Mouse (Mus musculus) embryo, embryonic 9.5 days (tissue): ENCODE results near the gene Sik1.
A peak's percentile ranks its signal among the peaks of the same experiment; 100 is the strongest.

Source experiments
- DNase-seq: peaks from one replicate; pipeline ENCODE4 v3.0.0-alpha.2; 2017; ENCODE audit errors: extremely low spot score

Sik1 gene

DNA sequence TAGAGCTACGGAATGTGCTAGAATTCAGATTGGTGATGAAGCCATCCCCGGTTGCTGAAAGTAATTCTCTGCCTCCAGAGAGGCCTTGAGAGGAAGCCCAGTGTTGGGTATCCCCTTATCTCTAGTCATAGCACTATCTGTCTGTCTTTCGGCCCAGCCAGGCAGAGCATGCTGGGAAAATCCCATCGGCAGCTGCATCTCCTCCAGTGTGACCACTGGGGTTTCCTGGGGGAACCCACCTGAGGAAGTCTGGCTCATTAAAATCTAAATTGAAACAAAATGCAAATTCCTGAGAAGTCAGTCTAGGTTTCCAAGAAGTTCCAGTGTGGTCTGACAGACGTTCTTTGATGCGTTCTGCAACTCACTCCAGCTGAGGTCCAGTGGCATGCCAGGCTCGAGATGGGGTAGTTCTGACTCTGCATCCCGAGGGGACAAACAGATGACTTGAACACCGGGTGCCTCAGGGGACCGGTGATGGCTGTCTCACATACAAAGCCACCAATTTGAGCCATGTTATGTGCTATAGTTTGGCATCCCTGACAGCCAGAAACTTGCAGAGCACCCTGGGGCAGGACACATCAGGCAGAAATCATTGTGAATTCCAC, 19.8 kb upstream of the Sik1 start:
- DNase-seq: no peak

- no peak for DNase-seq
These were observed 19.1 kb upstream of the Sik1 start for GRCm38 (mm10) chr17:31874691-31875090.

GRCm38 (mm10) chr17:31873973-31874372, 18.4 kb upstream of the Sik1 start:
- DNase-seq: no peak

DNA sequence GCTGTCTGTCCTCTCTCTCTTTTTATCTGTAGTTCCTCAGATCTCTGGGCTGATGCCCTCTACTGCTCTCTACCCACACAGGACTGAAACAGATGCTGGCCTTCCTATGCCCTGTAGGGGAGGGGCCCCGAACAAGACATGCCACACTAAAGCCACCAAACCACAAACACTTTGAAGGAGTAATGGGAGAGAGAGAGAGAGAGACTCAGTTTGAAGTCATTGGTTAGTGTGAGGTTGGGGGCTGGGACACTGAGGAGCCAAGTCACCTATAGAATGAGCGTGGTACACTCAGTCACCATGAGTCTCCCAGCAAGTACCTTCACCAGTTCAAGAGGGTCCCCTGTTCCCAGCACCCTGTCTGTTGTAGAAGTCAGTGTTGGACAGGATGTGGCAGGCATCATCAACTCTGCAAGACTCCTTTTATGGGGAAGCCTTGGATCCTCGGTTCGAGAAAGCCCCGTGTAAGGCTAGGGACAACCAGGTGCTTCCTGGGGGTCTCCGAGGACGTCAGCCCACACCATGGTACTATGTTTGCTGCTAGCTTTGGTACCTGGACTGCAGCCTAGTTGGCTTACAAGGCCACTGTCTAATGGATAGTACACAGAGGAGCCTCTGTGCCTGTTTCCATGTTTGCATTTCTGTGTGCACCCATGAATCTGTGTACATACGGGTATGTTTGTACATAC, 17.7 kb upstream of the Sik1 start:
- no peak for DNase-seq

DNA sequence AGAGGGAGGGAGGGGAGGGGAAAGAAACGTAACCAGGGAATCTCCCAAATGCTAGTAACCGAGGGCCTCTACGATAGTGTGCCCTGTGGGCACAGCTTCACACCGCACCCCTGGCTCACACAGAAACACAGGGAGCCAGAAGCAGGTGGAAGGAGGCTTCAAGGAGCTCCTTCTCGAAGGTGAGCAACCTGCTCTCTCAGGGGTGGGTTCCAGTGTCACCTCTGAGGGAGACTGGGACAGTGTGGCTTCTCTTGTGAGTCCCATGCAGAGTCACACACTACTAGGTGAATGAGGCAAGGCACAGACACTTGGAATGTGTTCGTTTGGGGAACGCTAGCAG, 17.2 kb upstream of the Sik1 start:
- DNase-seq: no peak

GRCm38 (mm10) chr17:31871968-31872825, 16.6 kb upstream of the Sik1 start:
- no peak for DNase-seq

DNA sequence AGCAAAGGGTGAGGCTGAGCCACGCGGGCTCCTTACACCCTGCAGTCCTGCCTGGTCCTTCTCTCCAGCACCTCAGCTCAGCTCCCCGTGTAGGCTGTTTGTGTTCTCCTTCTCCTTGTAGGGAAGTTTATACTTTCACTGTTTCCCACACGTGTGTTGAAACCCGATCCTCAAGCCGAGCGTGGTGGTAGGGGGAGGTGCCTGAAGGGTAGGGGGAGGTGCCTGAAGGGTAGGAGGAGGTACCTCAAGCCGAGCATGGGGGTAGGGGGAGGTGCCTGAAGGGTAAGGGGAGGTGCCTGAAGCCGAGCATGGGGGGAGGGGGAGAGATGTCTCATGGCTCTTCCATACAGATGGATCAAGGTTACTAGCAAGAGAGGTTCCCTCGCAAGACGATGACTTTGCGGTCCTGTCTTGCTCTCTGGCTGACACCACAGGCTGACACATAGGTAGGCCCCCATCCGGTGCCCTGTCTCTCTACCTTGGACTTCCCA, 15.4 kb upstream of the Sik1 start:
- peak; percentile 61 for DNase-seq

- DNase-seq: no peak
These were observed 14.8 kb upstream of the Sik1 start for GRCm38 (mm10) chr17:31870446-31870845.

DNA sequence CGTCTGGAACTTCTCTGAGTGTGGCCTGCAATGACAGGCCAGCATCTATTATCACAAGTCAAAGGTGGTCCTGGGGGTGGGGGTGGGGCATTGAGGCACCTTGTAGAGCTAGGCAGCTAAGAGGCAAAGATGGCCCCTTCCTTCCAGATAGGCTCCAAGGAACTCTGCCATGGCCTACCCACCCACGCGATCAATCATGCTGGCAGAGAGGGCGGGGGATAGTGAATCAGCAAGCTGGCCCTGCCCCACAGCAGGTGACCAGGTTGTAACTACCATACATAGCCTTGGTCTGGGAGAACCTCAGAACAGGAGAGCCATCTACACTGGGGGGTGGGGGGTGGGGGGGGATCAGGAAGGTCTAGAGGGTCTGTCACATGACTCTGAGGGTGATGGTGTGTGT, 12.5 kb upstream of the Sik1 start:
- no peak for DNase-seq

DNA sequence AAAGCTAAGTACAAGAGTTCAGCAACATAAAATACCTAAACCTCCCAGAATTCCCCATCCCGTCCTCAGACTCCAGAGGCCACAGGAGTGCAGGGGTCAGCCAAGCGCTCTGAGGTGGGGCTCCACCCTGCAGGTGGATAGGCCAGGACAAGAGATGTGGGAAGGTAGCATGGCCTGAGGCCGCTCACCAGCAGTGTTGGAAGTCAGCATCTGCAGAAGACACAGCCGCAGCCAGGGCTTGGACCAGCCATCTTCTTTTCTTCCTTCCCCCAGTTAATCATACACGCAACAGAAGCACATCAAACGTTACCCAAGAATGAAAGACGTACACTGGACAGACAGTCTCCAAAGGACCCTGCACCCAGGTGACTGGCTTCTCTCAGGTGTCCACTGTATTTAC, 11.5 kb upstream of the Sik1 start:
- no peak for DNase-seq

- DNase-seq: no peak
These were observed 10.0 kb upstream of the Sik1 start for GRCm38 (mm10) chr17:31865636-31866035.

- no peak for DNase-seq
These were observed 9.3 kb upstream of the Sik1 start for GRCm38 (mm10) chr17:31864666-31865450.

DNA sequence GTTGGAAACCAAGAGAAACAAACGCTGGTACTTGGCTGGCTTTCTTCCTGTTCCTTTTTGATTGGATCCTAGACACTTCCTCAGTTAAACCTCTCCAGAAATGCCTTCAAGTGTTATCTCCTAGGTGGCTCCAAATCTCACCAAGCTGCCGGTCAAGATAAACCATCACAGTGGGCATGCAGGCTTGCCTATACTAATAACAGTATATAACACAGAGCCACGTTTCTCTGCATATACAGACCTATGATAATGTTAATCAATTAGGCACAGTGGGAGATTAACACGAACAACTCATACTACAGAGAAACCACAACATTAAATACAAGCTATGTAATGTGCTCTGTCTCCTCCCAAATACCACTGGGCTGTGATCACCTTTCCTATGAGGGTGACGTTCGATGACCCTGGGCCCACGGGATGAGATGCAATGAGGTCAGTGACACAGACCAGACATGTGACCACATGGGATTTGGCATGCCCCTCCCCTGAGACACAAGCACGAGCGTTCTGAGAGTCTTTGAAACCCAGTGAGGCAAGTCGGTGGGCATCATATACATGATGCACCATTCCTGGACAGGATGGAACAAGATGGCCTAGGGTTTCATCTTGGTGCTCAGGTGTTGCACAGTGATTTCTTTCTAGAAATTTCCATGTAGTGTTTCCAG, 7.7 kb upstream of the Sik1 start:
- DNase-seq: no peak

DNA sequence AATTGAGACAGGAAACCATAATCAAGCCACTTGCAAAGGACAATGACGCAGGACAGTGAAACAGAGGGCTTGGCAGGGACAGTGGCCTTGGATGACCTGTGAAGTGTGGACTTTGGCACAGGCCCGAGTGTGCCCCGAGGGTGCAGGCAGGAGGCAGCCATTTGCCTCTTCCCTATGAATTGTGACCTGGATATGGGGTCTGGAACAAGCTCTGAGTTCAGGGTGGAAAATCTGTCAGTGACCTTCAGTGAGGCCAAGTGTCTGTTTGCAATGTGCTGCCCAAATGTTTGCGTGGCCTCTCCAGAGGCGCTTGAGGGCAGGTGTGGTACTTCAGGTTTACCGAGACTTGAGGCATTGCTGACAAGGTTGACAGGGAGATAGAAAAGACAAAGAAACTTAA, 6.5 kb upstream of the Sik1 start:
- DNase-seq: no peak

DNA sequence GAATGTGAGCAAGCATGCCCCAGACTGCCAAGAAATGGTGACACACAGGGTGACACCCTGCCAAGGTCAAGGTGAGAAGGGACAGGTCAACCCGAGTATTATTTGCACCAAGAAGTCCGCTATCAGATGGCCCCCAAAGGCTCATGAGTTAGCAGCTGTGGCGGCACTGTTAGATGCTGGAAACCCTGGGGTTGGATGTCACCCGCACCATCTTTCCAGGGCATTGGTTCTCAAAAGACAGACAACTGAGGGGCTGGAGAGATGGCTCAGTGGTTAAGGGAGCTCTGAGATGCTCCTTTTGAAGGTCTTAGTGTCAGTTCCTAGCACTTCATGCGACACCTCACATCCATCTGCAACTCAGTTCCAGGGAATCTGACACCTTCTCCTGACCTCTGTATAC, 6.1 kb upstream of the Sik1 start:
- no peak for DNase-seq

DNA sequence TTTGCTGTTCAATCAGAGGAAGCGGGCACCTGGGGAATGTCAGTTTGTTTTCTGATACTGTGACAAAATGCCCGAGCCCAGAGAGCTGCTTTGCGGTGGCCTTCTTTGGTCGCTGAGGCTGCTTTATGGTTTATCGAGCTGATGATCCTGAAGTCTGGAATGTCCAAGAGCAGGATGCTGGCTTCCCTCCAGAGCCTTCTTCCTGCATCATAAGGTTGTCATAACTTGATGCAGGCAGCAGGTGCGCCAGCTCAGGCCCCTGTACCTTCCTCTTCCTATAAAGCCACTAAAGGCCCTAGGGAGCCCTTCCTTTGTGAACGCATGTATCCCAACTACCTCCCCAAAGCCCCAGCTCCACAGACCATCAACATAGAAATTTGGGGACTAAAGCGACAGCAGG, 5.3 kb upstream of the Sik1 start:
- DNase-seq: no peak

DNA sequence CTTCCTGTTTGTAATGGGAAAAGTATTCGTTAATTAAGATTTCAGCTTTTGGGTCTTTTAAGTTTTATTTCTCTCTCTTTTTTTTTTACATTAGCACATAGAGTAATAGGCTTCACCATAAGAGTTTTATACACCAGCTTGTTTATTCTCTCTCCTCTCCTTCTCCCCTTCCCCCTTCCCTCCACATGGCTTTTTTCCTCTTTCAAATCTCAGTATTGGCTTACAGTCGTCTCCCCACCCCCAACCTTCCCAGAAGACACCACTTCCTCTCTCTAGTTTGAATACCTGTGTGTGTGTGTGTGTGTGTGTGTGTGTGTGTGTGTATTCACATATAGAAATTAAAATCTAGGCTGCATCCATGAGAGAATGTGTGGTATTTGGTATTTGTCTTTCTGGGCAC, 3.8 kb upstream of the Sik1 start:
- no peak for DNase-seq

DNA sequence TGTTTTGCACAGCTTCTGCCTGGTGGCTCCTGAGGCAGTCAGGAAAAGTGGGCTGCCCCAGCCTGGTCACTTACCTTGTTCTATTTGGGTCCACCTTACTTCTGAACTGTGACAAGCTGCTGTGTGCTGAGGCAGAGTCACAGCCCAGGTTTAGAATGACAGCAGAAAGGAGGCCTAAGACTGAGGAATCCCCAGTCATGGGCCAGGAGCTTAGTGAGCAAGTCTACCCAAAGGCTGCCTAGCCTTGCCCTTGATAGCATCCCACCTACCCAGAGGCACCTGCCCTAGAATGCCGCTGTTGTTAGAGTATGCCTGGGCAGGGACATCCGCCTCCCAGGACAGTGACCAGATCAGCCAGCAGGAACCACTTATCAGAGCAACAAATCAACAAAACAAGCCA, 3.2 kb upstream of the Sik1 start:
- DNase-seq: no peak

DNA sequence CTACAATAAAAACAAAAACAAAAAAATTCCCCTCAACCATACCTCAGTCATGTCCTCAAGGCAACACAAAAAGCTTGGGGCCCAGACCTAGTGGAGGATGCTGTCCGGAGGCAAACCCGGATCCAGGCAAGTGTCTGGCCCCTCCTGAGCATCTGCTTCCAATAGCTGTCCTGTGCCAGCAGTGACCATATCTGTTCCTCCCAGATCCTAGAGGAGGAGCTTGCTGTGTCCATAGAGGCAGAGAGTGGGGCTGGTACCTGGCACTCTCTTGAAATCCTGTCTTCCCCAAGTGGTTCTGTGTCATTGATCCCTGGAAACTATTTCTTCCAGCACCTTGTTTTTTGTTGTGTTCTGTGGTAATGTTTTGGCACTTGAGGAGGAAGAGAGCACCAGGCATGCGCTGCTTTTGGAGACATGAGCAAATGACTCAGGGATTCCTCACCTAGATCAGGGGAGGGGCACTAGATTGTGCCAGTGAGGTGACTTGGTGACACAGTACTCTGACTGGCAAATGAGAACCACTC, 2.4 kb upstream of the Sik1 start:
- DNase-seq: no peak

- DNase-seq: no peak
These were observed 1.6 kb upstream of the Sik1 start for GRCm38 (mm10) chr17:31857251-31857650.

DNA sequence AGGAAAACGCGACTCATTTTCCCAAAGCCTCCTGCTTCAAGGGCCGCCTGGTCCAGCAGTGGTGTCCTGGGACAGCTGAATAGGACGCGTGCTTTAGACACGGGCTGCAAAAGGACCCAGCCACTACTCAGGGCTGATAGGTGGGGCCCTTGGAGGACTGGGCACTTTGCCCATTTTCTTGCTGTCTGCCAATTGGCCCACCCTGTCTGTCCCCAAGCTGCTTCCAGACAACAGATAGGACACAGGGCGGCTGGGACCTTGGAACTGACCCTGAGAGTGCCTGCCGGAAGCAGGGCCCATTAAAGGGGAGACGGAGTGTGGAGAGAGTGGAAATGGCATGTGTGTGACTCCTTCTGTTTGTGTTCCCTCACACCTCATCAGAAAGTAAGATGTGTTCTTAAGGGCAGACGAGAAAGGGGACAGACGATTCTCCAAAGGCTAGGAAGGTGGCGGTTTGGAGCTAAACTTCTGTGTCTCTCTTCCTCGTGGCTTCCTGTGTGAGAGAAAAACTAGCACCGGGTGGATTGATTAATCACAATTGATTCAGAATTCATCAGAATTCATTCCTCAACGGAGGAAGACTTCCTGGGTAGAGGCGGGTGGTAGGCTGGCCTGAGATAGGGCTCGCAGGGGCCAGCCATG, 1.0 kb upstream of the Sik1 start:
- DNase-seq: no peak
